Mouse (Mus musculus) induced T-regulatory cell, adult 2 months (primary cell): ENCODE measurements around the gene Doc2g.

Experiments used
- DNase-seq: peaks from one replicate; pipeline ENCODE4 v3.0.0-alpha.2; 2012; ENCODE audit warnings: low read depth

The Doc2g gene

GRCm38 (mm10) chr19:4052516-4053030 lies 49.5 kb downstream of the Doc2g start:
- DNase-seq, result peak; percentile 83

GRCm38 (mm10) chr19:4054613-4055012 lies 51.5 kb downstream of the Doc2g start:
- no peak for DNase-seq

- no peak for DNase-seq
Observed at GRCm38 (mm10) chr19:4055216-4055946, 52.3 kb downstream of the Doc2g start.

GRCm38 (mm10) chr19:4055947-4056693 lies 53.0 kb downstream of the Doc2g start:
- no peak for DNase-seq
